Mouse (Mus musculus) kidney, postnatal 25 days (tissue): ENCODE data around the gene Cideb.

ENCODE experiments used
- DNase-seq, 2 experiments: peaks; one replicate each; pipeline ENCODE4 v3.0.0; 2021; ENCODE audit warnings: mixed read lengths in 2 of 2

The Cideb gene

DNA sequence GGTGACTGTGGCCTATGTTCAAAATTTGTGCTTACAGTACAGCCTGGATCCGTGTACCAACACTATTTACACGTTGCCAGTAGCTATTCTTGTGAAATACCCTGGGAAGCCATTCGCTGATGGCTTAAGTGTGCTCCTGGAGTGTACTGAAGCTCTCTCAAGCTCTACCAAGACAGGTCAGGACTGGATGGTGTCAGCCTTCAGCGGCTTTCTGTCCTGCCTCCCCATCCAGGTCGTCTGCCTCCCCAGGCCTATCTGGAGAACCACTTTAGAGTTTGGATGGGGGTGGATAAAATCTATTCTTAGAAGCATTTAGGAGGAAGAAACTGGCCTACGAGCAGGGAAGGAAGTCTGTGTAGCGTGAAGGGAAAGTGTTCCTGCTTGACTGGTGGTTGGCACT is 4.9 kb upstream of the Cideb start:
- no peak for DNase-seq

DNA sequence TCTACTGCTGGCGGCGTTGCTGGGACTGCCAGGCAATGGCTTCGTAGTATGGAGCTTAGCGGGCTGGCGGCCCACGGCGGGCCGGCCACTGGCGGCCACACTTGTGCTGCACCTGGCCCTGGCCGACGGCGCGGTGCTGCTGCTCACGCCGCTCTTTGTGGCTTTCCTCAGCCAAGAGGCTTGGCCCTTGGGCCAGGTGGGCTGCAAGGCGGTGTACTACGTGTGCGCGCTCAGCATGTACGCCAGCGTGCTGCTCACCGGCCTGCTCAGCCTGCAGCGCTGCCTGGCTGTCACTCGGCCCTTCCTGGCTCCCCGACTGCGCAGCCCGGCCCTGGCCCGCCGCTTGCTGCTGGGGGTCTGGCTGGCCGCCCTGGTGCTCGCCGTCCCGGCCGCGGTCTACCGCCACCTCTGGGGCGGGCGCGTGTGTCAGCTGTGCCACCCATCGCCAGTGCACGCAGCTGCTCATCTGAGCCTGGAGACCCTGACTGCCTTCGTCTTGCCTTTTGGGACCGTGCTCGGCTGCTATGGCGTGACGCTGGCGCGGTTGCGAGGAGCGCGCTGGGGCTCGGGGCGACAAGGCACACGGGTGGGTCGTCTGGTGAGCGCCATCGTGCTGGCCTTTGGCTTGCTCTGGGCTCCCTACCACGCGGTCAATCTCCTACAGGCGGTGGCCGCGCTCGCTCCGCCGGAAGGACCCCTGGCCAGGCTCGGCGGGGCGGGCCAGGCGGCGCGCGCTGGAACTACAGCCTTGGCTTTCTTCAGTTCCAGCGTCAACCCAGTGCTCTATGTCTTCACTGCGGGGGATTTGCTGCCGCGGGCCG is 4.0 kb upstream of the Cideb start:
- DNase-seq: peak; percentile 41 to 74

DNA sequence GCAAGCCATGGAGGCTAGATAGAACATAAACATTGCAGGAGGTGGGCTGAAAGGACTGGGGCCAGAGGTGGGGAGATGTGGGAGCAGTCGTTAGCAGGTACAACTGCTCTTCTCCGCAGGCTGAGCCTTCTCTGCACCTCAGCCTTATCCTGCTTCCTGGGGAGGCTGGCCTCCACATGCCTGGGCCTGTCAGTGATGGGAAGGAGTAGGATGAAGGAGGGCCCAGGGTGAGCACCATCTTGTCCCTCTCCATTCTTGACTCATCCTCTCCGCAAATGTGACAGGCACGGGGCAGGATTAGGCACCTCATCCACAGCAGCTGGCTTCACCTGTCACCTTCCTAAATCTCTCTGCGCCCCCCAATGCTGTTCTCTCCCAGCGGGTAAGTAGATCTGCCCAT is 2.9 kb upstream of the Cideb start, which contains the start of gene Ltb4r2:
Gene Ltb4r2, plus strand, starts transcription at position 266 of the 400 bp plus-strand sequence.
- DNase-seq: no peak

DNA sequence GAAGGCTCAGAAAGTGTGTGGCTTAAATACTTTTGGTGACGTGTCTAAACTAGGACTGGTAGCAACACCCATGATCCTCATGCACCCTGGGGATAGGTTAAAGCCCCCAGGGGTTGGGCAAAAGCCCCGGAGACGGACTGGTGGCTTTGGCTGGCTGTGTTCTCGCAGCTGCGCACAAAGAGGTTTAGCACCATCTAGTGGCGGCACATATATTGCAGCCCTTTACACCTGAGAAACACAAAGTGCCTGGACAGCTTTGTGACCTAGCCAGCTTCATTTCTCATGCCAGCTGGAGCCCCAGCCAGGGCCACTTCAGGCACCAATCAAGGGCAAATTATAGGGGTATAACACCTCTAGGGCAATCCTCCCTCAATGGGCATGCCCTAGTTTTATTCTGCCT is 1.9 kb upstream of the Cideb start:
- DNase-seq: peak; percentile 91 to 96

DNA sequence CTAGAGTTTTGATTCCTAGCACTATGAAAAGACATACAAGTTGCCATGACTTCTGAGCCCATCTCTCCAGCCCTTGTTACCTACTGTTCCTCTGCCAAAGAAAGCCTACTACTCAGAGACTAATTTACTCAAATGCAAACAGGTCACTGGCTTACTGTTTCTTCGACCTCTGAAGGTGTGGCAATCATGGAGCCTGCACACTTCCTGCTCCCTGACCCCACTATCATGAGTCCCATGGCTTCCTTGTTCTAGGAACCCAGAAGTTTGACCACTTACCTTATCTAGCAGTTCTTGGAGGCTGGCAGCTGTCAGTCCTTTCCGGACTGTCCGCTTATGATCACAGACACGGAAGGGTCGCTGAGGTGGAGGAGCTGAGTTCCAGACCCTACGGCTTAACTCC is 692 bp downstream of the Cideb start:
- DNase-seq: no peak

DNA sequence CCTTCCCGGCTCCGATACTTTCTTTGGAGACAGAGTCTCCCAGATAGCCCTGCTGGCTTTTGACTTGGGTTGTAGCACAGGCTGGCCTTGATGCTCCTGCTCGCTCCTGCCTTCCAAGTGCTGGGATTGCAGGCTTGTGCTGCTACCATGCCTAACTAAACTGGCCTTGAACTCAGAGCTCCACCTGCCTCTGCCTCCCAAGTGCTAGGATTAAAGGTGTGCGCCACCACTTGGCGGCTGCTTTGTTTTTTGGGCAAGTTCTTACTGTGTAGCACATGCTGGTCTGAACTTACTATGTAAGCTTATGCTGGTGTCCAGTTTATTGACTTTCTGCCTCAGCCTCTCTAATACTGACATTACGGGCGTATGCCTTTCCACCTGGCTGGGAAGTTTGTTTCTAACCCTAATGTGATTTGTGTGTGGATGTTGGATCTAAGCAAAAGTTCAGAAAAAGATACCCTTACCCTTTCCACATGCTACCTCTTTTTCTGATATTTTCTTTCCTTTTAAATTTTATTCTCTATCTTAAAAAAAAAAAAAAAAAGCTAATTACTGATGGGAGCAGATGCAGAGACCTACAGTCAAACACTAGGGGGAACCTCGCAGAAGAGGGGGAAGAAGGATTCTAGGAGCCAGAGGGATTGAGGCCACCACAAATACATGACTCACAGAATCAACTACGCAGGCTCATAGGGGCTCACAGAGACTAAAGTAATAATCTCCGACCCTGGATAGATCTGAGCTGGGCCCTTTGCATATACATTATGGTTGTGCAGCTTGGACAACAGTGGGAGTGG is 11.0 kb downstream of the Cideb start:
- DNase-seq: no peak

DNA sequence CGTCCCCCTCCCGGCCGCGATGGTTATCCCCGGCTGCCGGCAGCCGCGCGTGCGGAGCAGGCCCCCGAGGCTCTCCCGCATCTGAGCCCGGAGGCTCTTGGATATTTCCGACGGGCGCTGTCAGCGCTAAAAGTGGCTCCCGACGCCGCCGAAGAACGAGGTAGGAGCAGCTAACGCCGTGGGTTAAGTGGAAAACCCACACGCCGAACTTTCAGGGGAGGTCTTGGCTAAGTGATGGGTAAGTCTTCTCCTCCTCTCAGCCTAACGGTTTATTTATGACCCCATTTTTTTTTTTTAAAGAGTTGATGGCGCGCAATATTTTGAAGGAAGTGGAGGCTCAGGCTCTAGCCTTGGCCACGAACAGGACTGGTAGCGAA is 12.4 kb downstream of the Cideb start:
- no peak for DNase-seq

DNA sequence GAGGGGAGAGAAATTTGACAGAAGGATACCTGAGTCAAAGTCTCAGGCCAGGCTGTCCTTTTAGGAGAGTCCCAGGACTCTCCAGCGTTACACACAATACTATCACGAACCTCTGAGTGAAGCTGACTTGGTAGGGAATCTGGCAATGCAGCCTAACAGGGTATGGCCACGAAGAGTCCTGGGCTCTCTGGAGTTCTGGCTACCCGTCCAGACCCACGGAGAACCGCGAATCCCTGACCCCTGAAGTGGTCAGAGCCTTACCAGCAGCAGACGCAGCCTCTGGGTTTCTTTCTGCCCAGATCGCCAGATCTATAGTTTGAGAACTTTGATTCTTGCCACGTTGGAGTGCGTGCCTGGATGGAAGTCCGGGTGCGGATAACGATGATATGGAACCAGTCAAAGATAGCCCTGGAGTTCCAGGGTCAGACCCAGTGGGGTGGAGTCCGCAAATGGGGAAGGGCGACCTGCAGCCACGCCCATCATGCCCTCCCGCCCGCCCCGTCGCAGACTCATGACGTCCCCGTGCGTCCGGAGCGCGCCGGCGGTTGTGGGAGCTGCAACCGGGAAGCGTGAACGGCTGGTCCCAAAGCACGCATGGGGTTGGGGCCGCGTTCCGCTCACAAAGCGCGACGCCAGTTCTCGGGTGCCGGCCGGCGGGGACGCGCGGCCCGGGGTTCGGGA is 12.9 kb downstream of the Cideb start, which contains the start of the genes Dhrs1 and Nop9:
Gene Dhrs1, minus strand, starts transcription at position 511 of the 681 bp plus-strand sequence.
Gene Nop9, plus strand, starts transcription at position 514 of the 681 bp plus-strand sequence.
- DNase-seq: peak; percentile 87 to 95

DNA sequence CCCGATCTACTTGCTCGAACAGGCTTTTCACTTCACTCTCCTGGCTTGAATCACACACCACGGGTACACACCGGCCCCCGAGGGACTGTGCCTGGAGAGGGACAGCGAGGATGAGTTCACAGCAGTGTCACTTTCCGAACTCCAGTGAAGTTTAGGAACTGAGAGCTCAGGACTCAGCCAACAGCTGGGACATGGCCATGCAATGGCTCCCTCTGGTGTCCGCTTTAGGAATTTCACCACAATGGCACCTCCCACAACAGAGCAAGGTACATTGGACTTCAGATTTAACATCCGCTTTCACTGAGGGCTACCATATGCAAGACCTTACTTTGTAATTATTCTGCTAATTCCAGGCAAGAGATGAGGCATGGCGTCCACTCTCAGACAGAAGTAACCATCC is 14.5 kb downstream of the Cideb start:
- peak; percentile 88 to 92 for DNase-seq

DNA sequence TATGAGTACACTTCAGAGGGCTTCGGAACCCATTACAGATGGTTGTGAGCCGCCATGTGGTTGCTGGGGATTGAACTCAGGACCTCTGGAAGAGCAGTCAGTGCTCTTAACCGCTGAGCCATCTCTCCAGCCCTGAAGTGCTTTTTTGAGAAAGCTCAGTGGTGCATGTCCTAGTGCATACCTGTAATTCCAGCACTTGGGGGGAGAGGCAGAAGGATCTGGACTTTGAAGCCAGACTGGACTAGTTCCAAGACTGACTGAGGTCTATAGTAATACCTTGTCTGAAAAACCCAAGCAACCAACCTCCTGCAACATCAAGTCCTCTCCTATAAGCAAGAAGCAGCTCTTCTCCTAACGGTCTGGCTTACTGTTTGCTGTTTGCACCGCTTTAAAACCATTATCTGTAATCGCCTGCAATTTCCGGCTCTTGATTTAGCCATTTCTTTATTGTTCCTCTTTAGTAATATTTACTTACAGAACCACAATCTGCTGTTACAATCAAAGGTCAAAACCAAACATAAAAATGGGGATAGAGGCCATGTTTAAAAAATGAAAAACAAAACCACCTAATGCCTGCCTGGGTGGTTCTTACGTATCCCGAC is 21.1 kb downstream of the Cideb start:
- peak; percentile 61 to 69 for DNase-seq

DNA sequence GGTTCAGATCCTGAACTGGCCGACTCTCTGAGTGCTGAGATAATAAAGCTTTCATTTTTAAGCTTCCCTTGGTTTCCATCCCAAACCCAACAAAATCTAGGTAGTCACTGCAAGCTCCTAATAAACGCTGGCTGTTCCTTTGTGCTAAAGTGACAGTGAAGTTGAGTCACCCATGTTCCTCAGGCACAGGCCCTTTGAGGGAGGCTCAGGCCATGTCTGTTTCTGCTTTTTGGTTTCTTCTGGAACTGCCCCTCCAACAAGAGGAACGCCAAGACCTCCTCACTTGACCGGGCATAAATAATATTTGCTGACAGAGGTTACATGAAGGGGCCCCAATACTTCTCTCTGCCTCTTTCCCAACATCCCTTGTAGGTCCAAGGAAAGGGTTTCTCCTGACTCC is 22.5 kb downstream of the Cideb start:
- DNase-seq: no peak

DNA sequence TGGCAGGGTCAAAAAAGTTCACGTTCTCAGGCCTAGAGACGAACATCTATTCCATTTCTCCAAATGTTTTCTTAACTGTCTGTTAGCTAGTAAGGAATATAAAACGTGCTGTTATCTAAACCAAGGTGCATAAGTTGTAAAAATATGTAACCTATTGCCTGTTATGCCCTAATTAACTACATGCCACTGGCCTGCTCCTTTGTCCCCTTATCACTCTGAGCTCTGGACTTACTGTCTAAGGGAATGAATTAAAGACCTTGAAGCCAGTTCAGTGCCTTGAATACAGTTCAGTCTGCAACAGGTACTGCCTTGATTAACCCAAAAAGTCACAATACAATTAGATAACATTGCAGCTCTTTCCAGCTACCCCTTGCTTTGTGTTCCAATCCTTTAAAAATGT is 22.9 kb downstream of the Cideb start:
- no peak for DNase-seq

DNA sequence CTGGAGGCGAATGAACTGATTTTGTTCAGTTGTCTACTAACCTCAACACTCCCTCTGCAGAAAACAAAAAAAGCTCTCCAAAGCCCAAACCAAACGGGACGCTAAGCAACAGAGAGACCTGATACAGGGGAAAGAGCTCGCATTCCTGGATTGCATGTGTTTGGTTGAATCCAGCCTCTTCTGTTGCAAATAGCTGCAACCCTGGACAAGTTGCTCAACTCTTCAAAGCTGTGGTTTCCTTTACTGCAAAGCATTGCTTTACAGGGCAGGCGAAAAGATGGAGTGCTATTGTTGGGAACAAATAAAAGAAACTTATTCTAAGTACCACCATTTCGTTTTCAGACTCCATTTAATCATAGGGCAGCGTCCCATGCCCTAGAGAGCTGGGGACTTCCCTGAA is 23.4 kb downstream of the Cideb start:
- no peak for DNase-seq

DNA sequence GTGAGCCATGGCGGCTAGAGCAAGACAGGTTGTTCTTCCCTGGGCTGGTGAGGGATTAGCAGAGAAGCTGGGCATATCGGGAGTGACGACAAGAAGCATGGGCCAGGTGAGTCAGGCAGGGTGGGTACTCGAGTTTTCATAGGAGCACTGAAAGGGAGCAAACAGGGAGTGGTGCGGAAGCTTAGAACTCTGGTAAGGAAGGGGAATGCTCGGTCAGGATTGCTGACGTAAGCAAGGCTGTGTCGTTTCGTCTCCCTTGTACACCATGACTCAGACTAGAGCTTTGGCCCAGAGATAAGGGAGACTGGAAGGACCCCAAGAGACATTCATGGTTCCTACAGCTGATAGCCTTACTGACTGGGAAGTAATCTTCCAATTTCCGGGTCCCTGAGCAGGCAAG is 24.4 kb downstream of the Cideb start:
- DNase-seq: no peak

DNA sequence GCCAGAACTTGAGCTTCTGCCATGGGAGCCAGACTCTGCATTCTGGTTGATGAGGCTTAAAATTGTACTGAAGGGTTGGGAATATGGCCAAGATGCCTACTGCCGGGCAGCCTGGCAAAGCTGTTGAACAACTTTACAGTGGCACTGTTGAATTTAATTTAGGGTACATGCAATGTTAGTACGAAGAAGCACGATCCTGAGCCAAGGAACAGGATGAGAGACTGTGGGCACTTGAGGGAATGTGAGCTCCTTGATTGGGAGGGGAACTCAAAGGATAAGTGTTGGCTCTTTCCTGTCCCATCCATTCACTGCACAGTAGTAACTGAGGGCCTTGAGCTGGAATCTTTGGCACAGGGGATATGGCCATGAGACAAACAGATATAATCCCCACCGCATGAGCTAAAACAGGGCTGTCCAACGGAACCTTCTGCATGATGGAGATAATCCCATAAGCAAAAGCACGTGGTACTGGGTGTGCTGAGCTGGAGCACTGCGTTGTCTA is 27.7 kb downstream of the Cideb start:
- no peak for DNase-seq

DNA sequence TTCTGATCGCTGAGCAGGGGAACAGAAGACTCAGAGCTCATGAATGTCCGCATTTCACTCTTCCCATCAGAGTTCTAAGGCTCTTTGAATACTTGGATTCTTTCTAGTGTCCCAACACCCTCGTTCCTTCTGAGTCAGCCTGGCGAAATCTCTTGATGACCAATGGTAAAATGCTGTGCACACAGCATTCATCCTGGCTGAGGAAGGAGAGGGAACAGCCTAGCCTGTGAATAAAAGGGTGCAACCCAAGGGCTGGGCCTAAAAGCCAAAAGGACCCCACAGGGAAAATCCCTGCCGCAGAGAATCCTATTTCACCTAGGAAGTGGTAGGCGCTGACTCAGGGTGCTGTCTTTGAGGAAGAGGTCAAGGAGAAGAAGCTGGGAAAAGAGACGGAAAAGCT is 28.1 kb downstream of the Cideb start:
- no peak for DNase-seq

DNA sequence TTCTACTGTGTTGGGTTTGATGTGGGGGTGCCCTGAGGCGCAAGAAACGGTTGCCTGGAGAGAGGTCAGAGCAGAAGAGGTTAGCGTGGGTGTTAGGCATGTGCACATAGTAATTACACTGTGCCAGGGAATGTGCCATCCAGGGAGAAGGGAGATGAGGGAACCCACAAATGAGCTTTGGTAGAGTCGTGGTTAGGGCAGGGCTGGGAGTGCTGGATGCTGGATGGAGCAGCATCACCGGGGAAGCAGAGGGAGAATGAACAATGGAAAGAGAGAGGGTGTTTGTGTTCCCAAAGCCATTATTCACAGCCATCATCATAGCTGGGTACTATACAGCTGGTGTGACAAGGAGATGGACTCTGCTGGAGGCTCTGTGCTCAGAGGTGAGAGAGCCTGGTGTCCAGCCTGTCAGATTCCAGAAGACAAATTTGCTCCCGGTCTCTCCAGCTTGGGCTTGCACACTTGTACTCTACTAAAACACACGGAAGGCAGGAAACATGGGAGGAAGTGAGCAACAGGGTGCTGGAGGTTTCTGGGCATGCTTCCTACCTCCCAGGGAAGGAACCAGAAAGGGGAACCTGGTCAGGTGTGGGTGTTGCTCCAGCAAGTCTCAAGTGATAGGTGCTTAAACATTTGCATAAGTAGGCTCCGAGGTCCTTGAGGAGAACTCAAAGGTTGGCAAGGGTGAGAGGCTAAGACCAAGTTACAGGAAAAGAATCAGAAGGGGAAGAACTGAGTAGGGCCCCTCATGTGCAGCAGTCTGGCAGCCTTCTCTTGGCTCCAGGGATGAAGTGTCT is 30.2 kb downstream of the Cideb start:
- no peak for DNase-seq

DNA sequence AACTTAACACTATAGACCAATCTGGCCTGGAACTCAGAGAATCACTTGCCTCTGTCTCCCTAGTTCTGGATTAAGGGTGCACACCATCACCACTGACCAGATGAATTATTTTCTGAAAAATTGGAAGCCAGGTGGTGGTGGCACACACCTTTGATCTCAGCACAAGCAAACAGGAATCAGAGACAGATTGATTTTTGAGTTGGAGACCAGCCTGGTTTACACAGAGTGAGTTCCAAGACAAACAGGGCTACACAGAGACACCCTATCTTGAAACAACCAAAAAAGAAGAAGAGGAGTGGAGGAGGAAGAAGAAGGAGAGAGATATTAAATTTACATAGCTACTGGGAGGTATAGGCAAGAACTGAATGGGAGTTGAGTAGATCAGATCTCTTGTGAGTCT is 32.0 kb downstream of the Cideb start:
- no peak for DNase-seq

DNA sequence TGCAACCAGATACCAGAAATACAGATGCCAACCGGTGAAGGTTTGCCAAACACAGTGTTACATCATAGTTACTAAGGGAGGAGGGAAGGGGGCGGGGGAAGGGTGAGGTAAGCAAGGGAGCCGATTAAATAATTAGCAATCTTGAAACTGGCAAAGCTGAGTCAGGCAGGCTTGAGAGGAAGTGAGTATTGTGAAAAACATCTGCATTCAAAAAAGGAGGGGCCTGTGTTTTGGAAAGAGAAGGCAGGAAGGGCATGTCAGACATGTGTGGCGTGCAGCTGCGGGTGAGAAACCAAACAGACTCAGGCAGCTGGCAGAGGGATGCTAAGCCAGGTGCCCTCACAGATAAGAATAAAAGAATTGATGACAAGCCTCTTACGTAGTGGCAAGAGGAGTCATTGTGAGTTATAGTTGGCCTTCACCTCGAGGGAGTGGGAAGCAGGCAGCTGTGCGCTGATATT is 33.8 kb downstream of the Cideb start:
- DNase-seq: peak; percentile 43 to 65

DNA sequence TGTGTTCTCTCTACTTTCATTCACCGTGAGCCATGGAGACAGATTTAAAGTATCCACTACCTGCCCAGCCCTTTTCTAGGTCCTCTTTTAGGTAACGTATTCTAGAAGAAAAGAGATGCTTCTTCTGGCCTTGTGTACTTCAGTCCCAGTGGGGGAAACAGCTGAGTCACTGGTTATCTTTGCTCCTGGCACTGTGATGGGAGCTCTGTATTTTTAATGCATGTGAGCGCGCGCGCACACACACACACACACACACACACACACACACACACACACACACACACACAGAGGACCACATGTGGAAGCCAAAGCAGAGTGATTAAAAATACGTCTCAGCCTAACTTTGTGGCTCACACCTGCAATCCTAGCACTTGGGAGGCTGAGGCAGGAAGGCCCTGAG is 34.8 kb downstream of the Cideb start:
- DNase-seq: peak in 1 of 2 experiments; percentile 10

DNA sequence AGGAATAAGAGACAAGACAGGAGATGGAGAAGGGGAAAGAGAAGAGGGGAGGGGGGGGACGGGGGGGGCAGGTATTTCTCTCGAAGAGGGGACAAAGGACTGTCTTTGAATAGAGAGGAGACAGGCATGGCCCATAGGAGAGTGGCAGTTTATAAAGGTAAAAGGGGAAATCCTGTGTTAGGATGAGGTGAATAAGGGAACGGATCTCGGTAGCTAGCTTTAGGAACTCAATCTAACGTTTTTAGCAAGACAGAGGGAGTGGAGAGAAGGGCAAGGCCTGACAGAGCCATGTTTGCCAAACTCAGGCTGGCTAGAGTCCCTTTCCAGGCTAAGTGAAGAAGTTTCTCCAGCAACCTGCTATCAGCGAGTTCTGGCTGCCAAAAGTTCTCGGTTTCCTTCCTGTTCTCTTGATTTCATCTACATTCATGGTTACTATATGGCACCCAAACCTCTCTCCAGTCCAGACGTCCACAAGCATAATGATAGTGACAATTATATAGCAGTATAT is 35.8 kb downstream of the Cideb start:
- DNase-seq: no peak
